Mouse (Mus musculus): ENCODE results near the gene Mprip. TPM values are rescaled to one million over a fixed set of nuclear protein-coding genes. Genes with fewer than 3 reads are reported as not detected.

Mprip gene
- total and polyA plus RNA-seq, 2 experiments from 2014 or later: 53.3 to 172 TPM

DNA sequence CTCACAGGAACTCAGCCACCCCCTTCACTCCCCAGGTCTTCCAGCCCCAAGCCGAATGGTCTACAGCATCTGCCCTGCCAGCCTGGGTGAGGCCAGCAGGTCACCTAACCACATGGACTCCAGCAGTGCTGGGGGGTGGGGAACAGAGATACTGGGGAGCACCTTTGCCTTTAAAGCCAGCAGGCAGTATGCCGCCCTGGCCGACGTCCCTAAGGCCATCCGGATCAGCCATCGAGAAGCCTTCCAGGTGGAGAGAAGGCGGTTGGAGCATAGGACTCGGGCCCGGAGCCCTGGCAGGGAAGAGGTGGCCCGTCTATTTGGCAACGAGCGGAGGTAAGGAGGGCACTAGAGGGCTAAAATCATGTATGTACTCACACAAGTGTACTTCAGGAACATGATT is 76.1 kb downstream of the Mprip start:
- Histone ChIP-seq H3K27ac (ENCODE audit: low read depth, low read length) (no peak overlapping the region), H3K36me3 (ENCODE audit: insufficient read depth, low read length) (peaks cover 50% of the 10 kb centered on the region), H3K4me1 (ENCODE audit: insufficient read depth, low read length) (no peaks in the 10 kb centered on the region), H3K27me3 (ENCODE audit: insufficient read depth, low read length) (no peaks in the 10 kb centered on the region), H3K4me3 (ENCODE audit: low read depth, low read length) (no peak overlapping the region), H3K9ac (replicated peaks; ENCODE audit: low read length, poor library complexity, severe bottlenecking) (no peak overlapping the region), H3K4me2 (ENCODE audit: low read depth, low read length, poor library complexity, severe bottlenecking) (no peak overlapping the region), H3K9me3 (ENCODE audit: low read length) (no peaks in the 10 kb centered on the region)
- no peak for DNase-seq (ENCODE audit: low spot score)
- WGBS: 97% methylated on average over 12 of the region's 12 CpGs
- ATAC-seq (ENCODE audit: low FRiP score): no peak
- no peak for TF ChIP-seq CTCF (IDR thresholded peaks at IDR 0.05)

GRCm38 (mm10) chr11:59739996-59740395 is 78.9 kb downstream of the Mprip start:
- no peak overlapping the region for H3K27ac ChIP-seq (ENCODE audit: low read depth, low read length)
- peaks cover 67% of the 10 kb centered on the region for H3K36me3 ChIP-seq (ENCODE audit: insufficient read depth, low read length)
- H3K4me3 ChIP-seq (ENCODE audit: low read depth, low read length): no peak overlapping the region
- no peak for ATAC-seq (ENCODE audit: low FRiP score)
- H3K4me2 ChIP-seq (ENCODE audit: low read depth, low read length, poor library complexity, severe bottlenecking): no peak overlapping the region
- H3K4me1 ChIP-seq (ENCODE audit: insufficient read depth, low read length): no peaks in the 10 kb centered on the region
- H3K27me3 ChIP-seq (ENCODE audit: insufficient read depth, low read length): no peaks in the 10 kb centered on the region
- WGBS: 85% methylated on average over 2 of the region's 2 CpGs
- TF ChIP-seq CTCF (IDR thresholded peaks at IDR 0.05): no peak
- DNase-seq (ENCODE audit: low spot score): no peak
- H3K9me3 ChIP-seq (ENCODE audit: low read length): no peaks in the 10 kb centered on the region
- H3K9ac ChIP-seq (replicated peaks; ENCODE audit: low read length, poor library complexity, severe bottlenecking): no peak overlapping the region

DNA sequence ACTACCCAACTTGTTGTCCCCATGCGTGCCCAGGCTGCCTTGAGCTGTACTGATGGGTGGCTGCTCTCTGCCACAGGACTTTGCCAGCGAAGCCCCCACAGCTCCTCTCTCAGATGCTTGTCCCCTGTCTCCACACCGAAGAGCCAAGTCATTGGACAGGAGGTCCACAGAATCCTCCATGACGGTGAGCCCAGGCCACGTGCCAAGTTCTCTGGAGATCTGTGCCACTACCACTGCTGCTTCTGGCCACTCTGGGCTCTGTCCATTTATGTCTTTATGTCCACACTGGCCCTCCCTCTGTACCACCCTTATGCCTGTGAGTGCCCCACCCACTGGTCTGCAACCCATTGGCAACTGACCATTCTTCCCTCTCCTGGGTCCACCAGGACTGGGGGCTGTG is 80.8 kb downstream of the Mprip start:
- no peak overlapping the region for H3K4me2 ChIP-seq (ENCODE audit: low read depth, low read length, poor library complexity, severe bottlenecking)
- TF ChIP-seq CTCF (IDR thresholded peaks at IDR 0.05): no peak
- peaks cover 64% of the 10 kb centered on the region for H3K36me3 ChIP-seq (ENCODE audit: insufficient read depth, low read length)
- DNase-seq (ENCODE audit: low spot score): no peak
- H3K9ac ChIP-seq (replicated peaks; ENCODE audit: low read length, poor library complexity, severe bottlenecking): no peak overlapping the region
- H3K4me3 ChIP-seq (ENCODE audit: low read depth, low read length): no peak overlapping the region
- H3K27me3 ChIP-seq (ENCODE audit: insufficient read depth, low read length): no peaks in the 10 kb centered on the region
- no peaks in the 10 kb centered on the region for H3K9me3 ChIP-seq (ENCODE audit: low read length)
- 97% methylated on average over 5 of the region's 5 CpGs for WGBS
- no peak for ATAC-seq (ENCODE audit: low FRiP score)
- H3K4me1 ChIP-seq (ENCODE audit: insufficient read depth, low read length): no peaks in the 10 kb centered on the region
- no peak overlapping the region for H3K27ac ChIP-seq (ENCODE audit: low read depth, low read length)

GRCm38 (mm10) chr11:59743307-59743706 is 82.2 kb downstream of the Mprip start:
- Histone ChIP-seq H3K4me3 (ENCODE audit: low read depth, low read length) (no peak overlapping the region), H3K9me3 (ENCODE audit: low read length) (no peaks in the 10 kb centered on the region), H3K27me3 (ENCODE audit: insufficient read depth, low read length) (no peaks in the 10 kb centered on the region), H3K4me2 (ENCODE audit: low read depth, low read length, poor library complexity, severe bottlenecking) (no peak overlapping the region), H3K36me3 (ENCODE audit: insufficient read depth, low read length) (peaks cover 52% of the 10 kb centered on the region), H3K27ac (ENCODE audit: low read depth, low read length) (no peak overlapping the region), H3K4me1 (ENCODE audit: insufficient read depth, low read length) (no peaks in the 10 kb centered on the region), H3K9ac (replicated peaks; ENCODE audit: low read length, poor library complexity, severe bottlenecking) (no peak overlapping the region)
- 97% methylated on average over 2 of the region's 2 CpGs for WGBS
- ATAC-seq (ENCODE audit: low FRiP score) (no peak), DNase-seq (ENCODE audit: low spot score) (no peak)
- TF ChIP-seq CTCF (IDR thresholded peaks at IDR 0.05): no peak

GRCm38 (mm10) chr11:59743712-59744111 is 82.6 kb downstream of the Mprip start:
- H3K27ac ChIP-seq (ENCODE audit: low read depth, low read length): no peak overlapping the region
- no peaks in the 10 kb centered on the region for H3K9me3 ChIP-seq (ENCODE audit: low read length)
- no peak overlapping the region for H3K9ac ChIP-seq (replicated peaks; ENCODE audit: low read length, poor library complexity, severe bottlenecking)
- H3K27me3 ChIP-seq (ENCODE audit: insufficient read depth, low read length): no peaks in the 10 kb centered on the region
- H3K4me2 ChIP-seq (ENCODE audit: low read depth, low read length, poor library complexity, severe bottlenecking): no peak overlapping the region
- 100% methylated on average over 1 of the region's 1 CpGs for WGBS
- H3K4me1 ChIP-seq (ENCODE audit: insufficient read depth, low read length): no peaks in the 10 kb centered on the region
- TF ChIP-seq CTCF (IDR thresholded peaks at IDR 0.05): no peak
- ATAC-seq (ENCODE audit: low FRiP score) (no peak), DNase-seq (ENCODE audit: low spot score) (no peak)
- no peak overlapping the region for H3K4me3 ChIP-seq (ENCODE audit: low read depth, low read length)
- H3K36me3 ChIP-seq (ENCODE audit: insufficient read depth, low read length): peaks cover 55% of the 10 kb centered on the region

- Histone ChIP-seq H3K4me1 (ENCODE audit: insufficient read depth, low read length) (no peaks in the 10 kb centered on the region), H3K36me3 (ENCODE audit: insufficient read depth, low read length) (peaks cover 60% of the 10 kb centered on the region), H3K4me2 (ENCODE audit: low read depth, low read length, poor library complexity, severe bottlenecking) (no peak overlapping the region), H3K27ac (ENCODE audit: low read depth, low read length) (no peak overlapping the region), H3K9me3 (ENCODE audit: low read length) (no peaks in the 10 kb centered on the region), H3K27me3 (ENCODE audit: insufficient read depth, low read length) (no peaks in the 10 kb centered on the region), H3K9ac (replicated peaks; ENCODE audit: low read length, poor library complexity, severe bottlenecking) (no peak overlapping the region), H3K4me3 (ENCODE audit: low read depth, low read length) (no peak overlapping the region)
- 98% methylated on average over 4 of the region's 4 CpGs for WGBS
- ATAC-seq (ENCODE audit: low FRiP score) (no peak), DNase-seq (ENCODE audit: low spot score) (no peak)
- TF ChIP-seq CTCF (IDR thresholded peaks at IDR 0.05): no peak
Measured at GRCm38 (mm10) chr11:59744374-59744773, 83.3 kb downstream of the Mprip start.

All from midbrain, postnatal 0 days (tissue).